Mouse (Mus musculus): ENCODE measurements around the gene Prr36.

Gene Prr36

GRCm38 (mm10) chr8:4205246-4206123 is 11.8 kb downstream of the Prr36 start:
- DNase-seq (ENCODE audit: low read depth in 2 of 2, low spot score in 2 of 2), result no peak

- DNase-seq (ENCODE audit: low read depth in 2 of 2, low spot score in 2 of 2), result no peak
Measured at GRCm38 (mm10) chr8:4201321-4201720, 15.9 kb downstream of the Prr36 start.

GRCm38 (mm10) chr8:4193588-4193894 is 23.7 kb downstream of the Prr36 start:
- no peak for DNase-seq (ENCODE audit: low read depth in 2 of 2, low spot score in 2 of 2)

GRCm38 (mm10) chr8:4192807-4193587 is 24.3 kb downstream of the Prr36 start:
- peak; percentile 63 to 76 for DNase-seq (ENCODE audit: low read depth in 2 of 2, low spot score in 2 of 2)

GRCm38 (mm10) chr8:4192305-4192704 is 25.0 kb downstream of the Prr36 start:
- DNase-seq (ENCODE audit: low read depth in 2 of 2, low spot score in 2 of 2), result no peak

GRCm38 (mm10) chr8:4189031-4189722 is 28.1 kb downstream of the Prr36 start:
- no peak for DNase-seq (ENCODE audit: low read depth in 2 of 2, low spot score in 2 of 2)

GRCm38 (mm10) chr8:4188605-4189004 is 28.7 kb downstream of the Prr36 start:
- DNase-seq (ENCODE audit: low read depth in 2 of 2, low spot score in 2 of 2), result no peak

GRCm38 (mm10) chr8:4186151-4186550 is 31.1 kb downstream of the Prr36 start:
- no peak for DNase-seq (ENCODE audit: low read depth in 2 of 2, low spot score in 2 of 2)

GRCm38 (mm10) chr8:4183409-4183808 is 33.9 kb downstream of the Prr36 start:
- DNase-seq (ENCODE audit: low read depth in 2 of 2, low spot score in 2 of 2), result no peak

- DNase-seq (ENCODE audit: low read depth in 2 of 2, low spot score in 2 of 2), result no peak
Measured at GRCm38 (mm10) chr8:4174018-4174417, 43.2 kb downstream of the Prr36 start.

- DNase-seq (ENCODE audit: low read depth in 2 of 2, low spot score in 2 of 2), result no peak
Measured at GRCm38 (mm10) chr8:4172486-4172885, 44.8 kb downstream of the Prr36 start.

GRCm38 (mm10) chr8:4167918-4168317 is 49.3 kb downstream of the Prr36 start:
- DNase-seq (ENCODE audit: low read depth in 2 of 2, low spot score in 2 of 2), result no peak

- peak in 1 of 2 experiments; percentile 4 for DNase-seq (ENCODE audit: low read depth in 2 of 2, low spot score in 2 of 2)
Measured at GRCm38 (mm10) chr8:4166881-4167525, 50.3 kb downstream of the Prr36 start.

GRCm38 (mm10) chr8:4165852-4166751 is 51.2 kb downstream of the Prr36 start, which contains the start of gene Evi5l:
Gene Evi5l (plus strand): TSS chr8:4166567.
- DNase-seq (ENCODE audit: low read depth in 2 of 2, low spot score in 2 of 2), result peak; percentile 96

GRCm38 (mm10) chr8:4165176-4165851 is 51.9 kb downstream of the Prr36 start:
- peak in 1 of 2 experiments; percentile 5 for DNase-seq (ENCODE audit: low read depth in 2 of 2, low spot score in 2 of 2)

- DNase-seq (ENCODE audit: low read depth in 2 of 2, low spot score in 2 of 2), result no peak
Measured at GRCm38 (mm10) chr8:4162786-4163185, 54.5 kb downstream of the Prr36 start.
